Mouse (Mus musculus): ENCODE measurements around the gene Chdh. TPM values are rescaled to one million over a fixed set of nuclear protein-coding genes. Genes with fewer than 3 reads are reported as not detected.

Gene Chdh
- polyA plus RNA-seq, 1 experiment from 2014 or later: 1.5 TPM

GRCm38 (mm10) chr14:30024387-30024786 lies 15.6 kb downstream of the Chdh start:
- Histone ChIP-seq H3K9ac (ENCODE audit: low read length) (no peak overlapping the region), H3K27me3 (ENCODE audit: control insufficient read depth, insufficient read depth, low read length) (no peaks in the 10 kb centered on the region), H3K36me3 (ENCODE audit: control insufficient read depth, insufficient read depth, low read length) (no peaks in the 10 kb centered on the region), H3K4me3 (ENCODE audit: low read depth, low read length) (no peak overlapping the region), H3K4me2 (replicated peaks; ENCODE audit: low read depth) (no peak overlapping the region), H3K9me3 (ENCODE audit: control insufficient read depth, low read length) (no peaks in the 10 kb centered on the region), H3K27ac (replicated peaks) (no peak overlapping the region), H3K4me1 (replicated peaks; ENCODE audit: control insufficient read depth, insufficient read depth) (no peaks in the 10 kb centered on the region)
- no peak for TF ChIP-seq CTCF (IDR thresholded peaks at IDR 0.05; ENCODE audit: low read depth)
- TF ChIP-seq EP300 (optimal IDR thresholded peaks at IDR 0.05): no peak
- ATAC-seq (ENCODE audit: low FRiP score, low TSS enrichment) (no peak), DNase-seq (ENCODE audit: low spot score) (no peak)
- 34% methylated on average over 7 of the region's 7 CpGs for WGBS

GRCm38 (mm10) chr14:30027378-30027777 lies 18.6 kb downstream of the Chdh start:
- Histone ChIP-seq H3K9ac (ENCODE audit: low read length) (no peak overlapping the region), H3K27ac (replicated peaks) (no peak overlapping the region), H3K36me3 (ENCODE audit: control insufficient read depth, insufficient read depth, low read length) (no peaks in the 10 kb centered on the region), H3K4me1 (replicated peaks; ENCODE audit: control insufficient read depth, insufficient read depth) (no peaks in the 10 kb centered on the region), H3K4me2 (replicated peaks; ENCODE audit: low read depth) (no peak overlapping the region), H3K4me3 (ENCODE audit: low read depth, low read length) (no peak overlapping the region), H3K9me3 (ENCODE audit: control insufficient read depth, low read length) (no peaks in the 10 kb centered on the region), H3K27me3 (ENCODE audit: control insufficient read depth, insufficient read depth, low read length) (no peaks in the 10 kb centered on the region)
- 44% methylated on average over 2 of the region's 2 CpGs for WGBS
- TF ChIP-seq EP300 (optimal IDR thresholded peaks at IDR 0.05) (no peak), CTCF (IDR thresholded peaks at IDR 0.05; ENCODE audit: low read depth) (peak; percentile 61)
- ATAC-seq (ENCODE audit: low FRiP score, low TSS enrichment): no peak
- peak; percentile 48 for DNase-seq (ENCODE audit: low spot score)

- Histone ChIP-seq H3K4me1 (replicated peaks; ENCODE audit: control insufficient read depth, insufficient read depth) (no peaks in the 10 kb centered on the region), H3K4me2 (replicated peaks; ENCODE audit: low read depth) (no peak overlapping the region), H3K36me3 (ENCODE audit: control insufficient read depth, insufficient read depth, low read length) (no peaks in the 10 kb centered on the region), H3K27ac (replicated peaks) (no peak overlapping the region), H3K4me3 (ENCODE audit: low read depth, low read length) (no peak overlapping the region), H3K9me3 (ENCODE audit: control insufficient read depth, low read length) (no peaks in the 10 kb centered on the region), H3K27me3 (ENCODE audit: control insufficient read depth, insufficient read depth, low read length) (no peaks in the 10 kb centered on the region), H3K9ac (ENCODE audit: low read length) (no peak overlapping the region)
- 66% methylated on average over 8 of the region's 8 CpGs for WGBS
- no peak for TF ChIP-seq CTCF (IDR thresholded peaks at IDR 0.05; ENCODE audit: low read depth)
- no peak for TF ChIP-seq EP300 (optimal IDR thresholded peaks at IDR 0.05)
- DNase-seq (ENCODE audit: low spot score): no peak
- ATAC-seq (ENCODE audit: low FRiP score, low TSS enrichment): no peak
Measured at GRCm38 (mm10) chr14:30033405-30033804, 24.6 kb downstream of the Chdh start.

- TF ChIP-seq EP300 (optimal IDR thresholded peaks at IDR 0.05) (no peak), CTCF (IDR thresholded peaks at IDR 0.05; ENCODE audit: low read depth) (no peak)
- no peak overlapping the region for H3K9ac ChIP-seq (ENCODE audit: low read length)
- no peaks in the 10 kb centered on the region for H3K4me1 ChIP-seq (replicated peaks; ENCODE audit: control insufficient read depth, insufficient read depth)
- 89% methylated on average over 18 of the region's 18 CpGs for WGBS
- no peak overlapping the region for H3K4me3 ChIP-seq (ENCODE audit: low read depth, low read length)
- H3K36me3 ChIP-seq (ENCODE audit: control insufficient read depth, insufficient read depth, low read length): no peaks in the 10 kb centered on the region; the same call in 1 of the 2 replicates
- H3K27ac ChIP-seq (replicated peaks): no peak overlapping the region
- H3K4me2 ChIP-seq (replicated peaks; ENCODE audit: low read depth): no peak overlapping the region
- DNase-seq (ENCODE audit: low spot score) (no peak), ATAC-seq (ENCODE audit: low FRiP score, low TSS enrichment) (no peak)
- no peaks in the 10 kb centered on the region for H3K9me3 ChIP-seq (ENCODE audit: control insufficient read depth, low read length)
- H3K27me3 ChIP-seq (ENCODE audit: control insufficient read depth, insufficient read depth, low read length): no peaks in the 10 kb centered on the region
Measured at GRCm38 (mm10) chr14:30038431-30038830, 29.6 kb downstream of the Chdh start.

- Histone ChIP-seq H3K9ac (ENCODE audit: low read length) (no peak overlapping the region), H3K4me1 (replicated peaks; ENCODE audit: control insufficient read depth, insufficient read depth) (no peaks in the 10 kb centered on the region), H3K36me3 (ENCODE audit: control insufficient read depth, insufficient read depth, low read length) (no peaks in the 10 kb centered on the region; the same call in 1 of the 2 replicates), H3K9me3 (ENCODE audit: control insufficient read depth, low read length) (no peaks in the 10 kb centered on the region), H3K4me2 (replicated peaks; ENCODE audit: low read depth) (no peak overlapping the region), H3K27ac (replicated peaks) (no peak overlapping the region), H3K27me3 (ENCODE audit: control insufficient read depth, insufficient read depth, low read length) (no peaks in the 10 kb centered on the region), H3K4me3 (ENCODE audit: low read depth, low read length) (no peak overlapping the region)
- no peak for ATAC-seq (ENCODE audit: low FRiP score, low TSS enrichment)
- DNase-seq (ENCODE audit: low spot score): no peak
- TF ChIP-seq CTCF (IDR thresholded peaks at IDR 0.05; ENCODE audit: low read depth) (no peak), EP300 (optimal IDR thresholded peaks at IDR 0.05) (no peak)
- 58% methylated on average over 4 of the region's 4 CpGs for WGBS
Measured at GRCm38 (mm10) chr14:30039413-30039812, 30.6 kb downstream of the Chdh start.

- Histone ChIP-seq H3K9me3 (ENCODE audit: control insufficient read depth, low read length) (no peaks in the 10 kb centered on the region), H3K4me1 (replicated peaks; ENCODE audit: control insufficient read depth, insufficient read depth) (0 out of 2 replicates have a peak, but pooled peaks cover 2% of the 10 kb centered on the region), H3K9ac (ENCODE audit: low read length) (no peak overlapping the region), H3K27me3 (ENCODE audit: control insufficient read depth, insufficient read depth, low read length) (no peaks in the 10 kb centered on the region), H3K4me3 (ENCODE audit: low read depth, low read length) (no peak overlapping the region), H3K27ac (replicated peaks) (no peak overlapping the region), H3K36me3 (ENCODE audit: control insufficient read depth, insufficient read depth, low read length) (no peaks in the 10 kb centered on the region; the same call in 1 of the 2 replicates), H3K4me2 (replicated peaks; ENCODE audit: low read depth) (no peak overlapping the region)
- TF ChIP-seq CTCF (IDR thresholded peaks at IDR 0.05; ENCODE audit: low read depth) (no peak), EP300 (optimal IDR thresholded peaks at IDR 0.05) (no peak)
- ATAC-seq (ENCODE audit: low FRiP score, low TSS enrichment): no peak
- DNase-seq (ENCODE audit: low spot score): no peak
- WGBS: 87% methylated on average over 9 of the region's 9 CpGs
Measured at GRCm38 (mm10) chr14:30041836-30042235, 33.0 kb downstream of the Chdh start.

Measured in stomach, postnatal 0 days (tissue).